Mouse (Mus musculus): ENCODE data around the gene Tefm. TPM values are rescaled to one million over a fixed set of nuclear protein-coding genes. Genes with fewer than 3 reads are reported as not detected.

Tefm gene
- polyA plus RNA-seq, 1 experiment from 2014 or later, result 22.4 TPM

DNA sequence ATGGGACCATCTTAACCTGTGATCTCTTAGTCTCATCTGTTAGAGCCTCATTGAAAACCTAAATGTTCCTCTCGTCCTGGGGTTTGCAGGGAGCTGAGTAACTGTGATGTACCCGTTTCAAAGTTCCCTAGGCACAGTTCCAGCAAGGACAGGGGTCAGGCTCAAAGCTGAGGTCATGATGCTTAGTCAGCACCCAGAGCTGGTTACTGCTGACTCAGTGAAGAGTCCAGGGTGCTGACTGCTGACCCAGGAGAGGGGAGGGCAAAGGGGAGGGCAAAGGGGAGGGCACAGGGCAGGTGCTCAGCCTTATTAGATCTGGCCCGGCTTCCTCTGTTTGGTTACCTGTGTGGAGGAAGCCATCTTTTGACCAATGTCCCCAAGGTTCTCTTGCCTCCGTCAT is 29.9 kb upstream of the Tefm start:
- no peak overlapping the region for H3K4me3 ChIP-seq
- H3K36me3 ChIP-seq, result no peaks in the 10 kb centered on the region
- H3K27me3 ChIP-seq (replicated peaks), result peaks cover 3% of the 10 kb centered on the region; the same call in 1 of the 2 replicates
- no peaks in the 10 kb centered on the region for H3K9me3 ChIP-seq (replicated peaks)
- no peak overlapping the region for H3K9ac ChIP-seq
- H3K4me1 ChIP-seq, result 0 out of 2 replicates have a peak, but pooled peaks cover under 1% of the 10 kb centered on the region
- WGBS (ENCODE audit: insufficient replicate concordance), result 53% methylated on average over 4 of the region's 4 CpGs
- no peak overlapping the region for H3K4me2 ChIP-seq
- ATAC-seq, result peak; percentile 53
- H3K27ac ChIP-seq, result no peak overlapping the region

DNA sequence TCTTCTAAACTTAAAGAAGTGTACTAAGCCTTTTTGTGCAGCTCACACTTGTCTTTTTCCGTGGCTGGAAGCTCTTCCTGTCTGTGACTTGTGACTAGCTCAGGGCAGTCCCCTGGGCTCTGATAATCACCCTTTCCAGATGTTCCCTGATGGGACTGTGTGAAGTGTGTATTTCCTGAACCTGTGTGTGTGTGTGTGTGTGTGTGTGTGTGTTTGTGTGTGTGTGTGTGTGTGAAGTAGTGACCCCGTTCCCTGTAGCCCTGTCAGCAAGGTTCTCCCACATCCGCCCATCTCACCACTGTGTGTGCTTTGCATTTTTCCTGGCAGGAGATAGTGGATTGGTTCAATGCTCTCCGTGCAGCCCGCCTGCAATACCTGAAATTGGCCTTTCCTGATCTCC is 28.4 kb upstream of the Tefm start:
- H3K4me3 ChIP-seq, result no peak overlapping the region
- no peaks in the 10 kb centered on the region; the same call in 1 of the 2 replicates for H3K36me3 ChIP-seq
- H3K9ac ChIP-seq, result no peak overlapping the region
- H3K4me2 ChIP-seq, result no peak overlapping the region
- H3K9me3 ChIP-seq (replicated peaks), result no peaks in the 10 kb centered on the region
- H3K4me1 ChIP-seq, result no peaks in the 10 kb centered on the region
- H3K27ac ChIP-seq, result no peak overlapping the region
- ATAC-seq, result no peak
- peaks cover 5% of the 10 kb centered on the region; the same call in 1 of the 2 replicates for H3K27me3 ChIP-seq (replicated peaks)
- 40% methylated on average over 5 of the region's 5 CpGs for WGBS (ENCODE audit: insufficient replicate concordance)

DNA sequence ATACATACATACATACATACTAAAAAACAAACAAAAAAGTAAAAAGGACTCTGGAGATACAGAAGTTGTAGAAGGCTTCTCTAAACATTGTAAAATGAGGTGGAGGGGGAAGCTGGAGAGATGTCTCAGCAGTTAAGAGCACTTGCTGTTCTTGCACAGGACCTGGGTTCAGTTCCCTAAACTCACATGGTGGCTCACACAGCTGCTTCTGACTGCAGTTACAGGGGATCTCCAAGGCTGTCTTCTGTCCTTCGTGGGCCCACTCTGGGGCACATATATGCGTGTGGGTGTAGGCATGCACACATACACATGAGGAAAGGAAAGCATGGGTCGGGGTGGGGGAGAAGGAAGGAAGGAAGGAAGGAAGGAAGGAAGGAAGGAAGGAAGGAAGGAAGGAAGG is 27.7 kb upstream of the Tefm start:
- no peak overlapping the region for H3K9ac ChIP-seq
- no peak overlapping the region for H3K27ac ChIP-seq
- H3K36me3 ChIP-seq, result no peaks in the 10 kb centered on the region; the same call in 1 of the 2 replicates
- no peak for ATAC-seq
- H3K4me1 ChIP-seq, result no peaks in the 10 kb centered on the region
- WGBS (ENCODE audit: insufficient replicate concordance), result 47% methylated on average over 3 of the region's 3 CpGs
- H3K4me3 ChIP-seq, result no peak overlapping the region
- H3K9me3 ChIP-seq (replicated peaks), result no peaks in the 10 kb centered on the region
- H3K4me2 ChIP-seq, result no peak overlapping the region
- H3K27me3 ChIP-seq (replicated peaks), result peaks cover 7% of the 10 kb centered on the region; the same call in 1 of the 2 replicates

DNA sequence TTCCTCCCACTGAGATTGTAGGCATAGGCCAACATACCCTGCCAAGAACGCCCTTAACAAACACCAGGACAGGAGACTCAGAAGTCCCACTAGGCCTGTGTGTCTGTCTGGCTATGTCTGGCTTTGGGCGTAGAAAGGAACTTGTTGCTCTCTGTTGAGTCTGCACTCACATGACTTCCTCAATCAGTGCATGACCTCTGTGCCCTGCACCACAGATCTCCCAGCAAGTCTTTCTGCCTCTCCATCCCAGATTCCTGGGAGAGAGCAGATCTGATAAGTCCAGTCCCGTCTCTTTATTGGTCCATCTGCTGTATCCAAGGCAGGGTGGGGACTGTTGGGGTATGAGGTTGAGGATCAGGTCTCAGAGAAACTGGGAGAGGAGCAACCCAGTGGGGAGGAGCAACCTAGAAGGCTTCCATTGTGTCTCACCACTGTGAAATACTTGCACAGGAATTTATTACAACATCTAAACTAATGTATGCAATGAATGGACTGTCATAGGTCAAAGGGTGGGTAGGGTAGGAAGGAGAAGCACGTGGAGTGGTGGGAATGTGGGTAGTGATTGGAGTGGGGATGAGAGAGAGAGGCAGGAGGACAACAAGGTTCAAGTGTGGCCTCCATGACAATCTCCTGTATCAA is 26.8 kb upstream of the Tefm start:
- no peak for ATAC-seq

DNA sequence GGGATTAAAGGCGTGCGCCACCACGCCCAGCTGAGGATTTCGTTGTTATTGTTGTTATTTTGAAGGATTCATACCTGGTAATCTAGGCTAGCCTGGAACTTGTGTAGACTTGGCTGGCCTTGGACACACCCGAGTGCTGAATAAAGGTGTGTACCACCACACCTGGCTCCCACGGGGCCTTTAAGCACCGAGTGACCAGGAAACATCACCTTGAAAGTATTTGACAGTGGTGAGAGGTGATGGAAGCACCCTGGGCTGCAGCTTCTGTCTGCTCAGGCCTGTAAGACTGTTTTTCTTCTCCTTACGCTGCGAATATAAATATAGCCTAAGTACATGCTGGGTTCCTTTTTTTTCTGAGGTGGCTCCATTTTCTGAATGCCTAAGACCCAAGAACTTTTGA is 26.1 kb upstream of the Tefm start:
- H3K4me3 ChIP-seq, result no peak overlapping the region
- no peaks in the 10 kb centered on the region for H3K4me1 ChIP-seq
- 77% methylated on average over 9 of the region's 9 CpGs for WGBS (ENCODE audit: insufficient replicate concordance)
- H3K27me3 ChIP-seq (replicated peaks), result peaks cover 5% of the 10 kb centered on the region; the same call in 1 of the 2 replicates
- no peak overlapping the region for H3K27ac ChIP-seq
- H3K9me3 ChIP-seq (replicated peaks), result no peaks in the 10 kb centered on the region
- no peak for ATAC-seq
- H3K4me2 ChIP-seq, result no peak overlapping the region
- no peak overlapping the region for H3K9ac ChIP-seq
- H3K36me3 ChIP-seq, result no peaks in the 10 kb centered on the region; the same call in 1 of the 2 replicates

More for the DNA sequence above, 26.8 kb upstream of the Tefm start:
- Histone ChIP-seq H3K9ac (no peak overlapping the region), H3K4me1 (no peaks in the 10 kb centered on the region), H3K36me3 (no peaks in the 10 kb centered on the region; the same call in 1 of the 2 replicates), H3K4me3 (no peak overlapping the region), H3K27ac (no peak overlapping the region), H3K9me3 (replicated peaks) (no peaks in the 10 kb centered on the region), H3K4me2 (no peak overlapping the region), H3K27me3 (replicated peaks) (peaks cover 7% of the 10 kb centered on the region; the same call in 1 of the 2 replicates)
- WGBS (ENCODE audit: insufficient replicate concordance), result 53% methylated on average over 4 of the region's 4 CpGs

DNA sequence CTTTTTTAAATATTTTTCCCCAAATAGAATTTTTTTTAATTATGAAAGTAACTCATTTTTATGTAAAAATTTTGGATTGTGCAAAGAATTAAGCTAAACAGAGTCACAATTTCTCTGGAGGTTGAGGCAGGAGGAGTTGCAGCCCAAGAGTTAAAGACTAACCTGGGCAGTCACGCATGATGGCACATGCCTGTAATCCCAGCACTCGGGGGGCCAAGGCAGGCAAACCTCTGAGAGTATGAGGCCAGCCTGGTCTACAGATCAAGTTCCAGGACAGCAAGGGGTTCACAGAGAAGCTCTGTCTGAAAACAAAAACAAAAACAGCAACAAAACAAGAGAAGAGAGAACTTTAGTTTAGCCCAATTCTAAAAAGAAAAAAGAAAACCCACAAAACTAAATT is 22.2 kb upstream of the Tefm start:
- H3K9ac ChIP-seq, result no peak overlapping the region
- no peak overlapping the region for H3K4me2 ChIP-seq
- H3K4me1 ChIP-seq, result no peaks in the 10 kb centered on the region
- no peak overlapping the region for H3K27ac ChIP-seq
- no peak for ATAC-seq
- no peaks in the 10 kb centered on the region; the same call in 1 of the 2 replicates for H3K36me3 ChIP-seq
- H3K4me3 ChIP-seq, result no peak overlapping the region
- no peaks in the 10 kb centered on the region for H3K9me3 ChIP-seq (replicated peaks)
- 60% methylated on average over 2 of the region's 2 CpGs for WGBS (ENCODE audit: insufficient replicate concordance)
- H3K27me3 ChIP-seq (replicated peaks), result 0 out of 2 replicates have a peak, but pooled peaks cover 4% of the 10 kb centered on the region

DNA sequence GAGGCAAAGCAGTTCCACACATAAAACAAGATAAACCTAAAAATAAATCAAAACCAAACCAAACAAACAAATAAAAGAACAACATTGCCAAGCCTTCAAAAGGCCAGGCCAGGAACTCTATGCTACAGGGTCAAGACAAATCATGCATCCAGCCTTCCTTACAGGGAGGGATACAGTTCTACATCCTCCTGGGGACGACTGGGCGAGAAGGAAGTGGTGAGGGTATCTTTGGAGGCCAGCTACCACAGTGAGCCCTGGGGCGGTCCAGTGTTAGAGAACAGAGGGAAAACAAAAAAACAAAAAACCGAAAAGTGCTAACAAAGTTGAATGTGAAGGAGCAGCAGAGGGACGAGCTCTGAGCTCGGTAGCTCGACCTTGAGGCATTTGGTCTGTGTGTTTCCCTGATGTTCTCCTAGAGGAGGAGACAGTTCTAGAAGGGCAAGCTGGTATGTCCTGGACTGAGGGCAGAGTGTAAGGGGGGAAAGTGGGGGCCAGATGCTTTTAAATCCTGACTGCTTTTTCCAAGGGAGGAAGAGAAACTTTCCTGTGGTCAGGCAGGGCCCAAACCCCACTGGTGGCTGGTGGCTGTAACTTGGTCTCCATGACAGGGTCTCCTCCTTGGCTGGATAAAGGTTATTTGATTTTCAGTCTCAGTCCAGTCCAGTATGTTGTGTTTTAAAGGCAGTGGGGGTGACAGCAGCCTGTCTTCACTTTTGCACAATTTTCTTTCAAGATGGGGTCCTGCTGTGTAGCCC is 21.6 kb upstream of the Tefm start:
- H3K4me3 ChIP-seq, result no peak overlapping the region
- no peak overlapping the region for H3K27ac ChIP-seq
- no peaks in the 10 kb centered on the region for H3K9me3 ChIP-seq (replicated peaks)
- no peaks in the 10 kb centered on the region for H3K4me1 ChIP-seq
- no peak overlapping the region for H3K4me2 ChIP-seq
- WGBS (ENCODE audit: insufficient replicate concordance), result 23% methylated on average over 7 of the region's 7 CpGs
- ATAC-seq, result no peak
- H3K27me3 ChIP-seq (replicated peaks), result 0 out of 2 replicates have a peak, but pooled peaks cover 4% of the 10 kb centered on the region
- H3K9ac ChIP-seq, result no peak overlapping the region
- H3K36me3 ChIP-seq, result no peaks in the 10 kb centered on the region; the same call in 1 of the 2 replicates

DNA sequence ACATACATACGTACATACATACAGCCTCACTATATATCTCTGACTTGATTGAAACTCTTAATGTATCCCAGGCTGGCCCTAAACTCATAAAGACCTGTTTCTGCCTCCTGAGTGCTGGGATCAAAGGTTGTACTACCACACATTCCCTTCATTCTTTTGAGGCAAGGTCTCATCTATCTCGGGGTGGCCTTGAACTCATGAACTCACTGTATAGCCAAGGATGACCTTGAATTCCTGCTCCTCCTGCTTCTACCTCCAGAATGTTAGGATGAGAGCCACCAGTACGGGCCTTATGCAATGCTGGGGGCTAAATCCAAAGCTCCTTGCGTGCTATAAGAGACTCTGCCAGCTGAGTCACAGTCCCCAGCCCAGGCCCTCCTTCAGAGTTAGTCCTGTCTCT is 19.1 kb upstream of the Tefm start:
- WGBS (ENCODE audit: insufficient replicate concordance), result 69% methylated on average over 4 of the region's 4 CpGs
- no peak for ATAC-seq
- no peaks in the 10 kb centered on the region; the same call in 1 of the 2 replicates for H3K36me3 ChIP-seq
- no peaks in the 10 kb centered on the region for H3K9me3 ChIP-seq (replicated peaks)
- no peak overlapping the region for H3K4me3 ChIP-seq
- no peaks in the 10 kb centered on the region for H3K4me1 ChIP-seq
- H3K4me2 ChIP-seq, result no peak overlapping the region
- H3K9ac ChIP-seq, result no peak overlapping the region
- peaks cover 25% of the 10 kb centered on the region for H3K27me3 ChIP-seq (replicated peaks)
- no peak overlapping the region for H3K27ac ChIP-seq

DNA sequence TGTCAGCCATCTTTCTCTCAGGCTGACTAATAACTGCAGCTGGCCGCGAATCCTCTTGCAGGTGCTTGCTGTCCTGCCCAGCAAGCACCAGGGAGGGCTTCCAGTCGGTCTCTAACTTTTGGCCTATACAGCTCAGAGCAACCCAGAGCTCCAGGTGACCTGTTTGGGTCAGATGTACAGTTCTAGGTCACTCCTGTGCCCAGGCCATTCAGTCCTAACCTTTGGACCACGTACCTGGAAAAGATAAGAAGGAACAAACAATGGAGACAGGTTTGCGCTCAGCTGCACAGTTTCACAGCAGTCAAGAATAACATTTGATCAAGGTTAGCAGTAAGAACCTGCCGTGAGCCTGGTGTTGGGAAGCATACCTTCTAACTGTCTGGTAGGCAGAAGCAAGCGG is 17.0 kb upstream of the Tefm start:
- Histone ChIP-seq H3K27me3 (replicated peaks) (peaks cover 41% of the 10 kb centered on the region), H3K9ac (no peak overlapping the region), H3K4me2 (no peak overlapping the region), H3K36me3 (no peaks in the 10 kb centered on the region), H3K9me3 (replicated peaks) (no peaks in the 10 kb centered on the region), H3K4me3 (no peak overlapping the region), H3K4me1 (peaks cover 7% of the 10 kb centered on the region), H3K27ac (no peak overlapping the region; the same call in 1 of the 2 replicates)
- WGBS (ENCODE audit: insufficient replicate concordance), result 67% methylated on average over 7 of the region's 7 CpGs
- peak; percentile 55 for ATAC-seq

DNA sequence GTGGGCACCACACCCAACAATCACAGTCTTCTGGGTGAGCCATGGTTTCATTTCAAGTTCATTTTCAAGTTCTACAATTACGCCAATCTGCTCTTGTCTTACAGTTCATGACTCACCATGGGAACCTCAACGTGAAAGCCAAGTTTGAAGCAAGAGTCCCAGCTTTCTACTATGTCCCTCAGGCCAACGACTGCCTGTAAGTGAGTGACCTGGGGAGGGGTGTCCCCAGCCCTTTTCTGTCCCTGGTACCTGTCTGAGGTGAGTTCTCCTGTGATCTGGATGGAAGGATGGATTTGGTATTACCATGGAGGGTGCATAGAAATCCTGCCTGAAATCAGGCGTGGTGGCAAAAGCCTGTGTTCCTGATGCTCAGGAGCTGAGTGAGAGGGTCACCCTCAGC is 14.9 kb upstream of the Tefm start:
- Histone ChIP-seq H3K27me3 (replicated peaks) (peaks cover 50% of the 10 kb centered on the region), H3K36me3 (no peaks in the 10 kb centered on the region), H3K4me2 (no peak overlapping the region), H3K27ac (no peak overlapping the region), H3K4me3 (no peak overlapping the region), H3K4me1 (peaks cover 16% of the 10 kb centered on the region), H3K9me3 (replicated peaks) (no peaks in the 10 kb centered on the region), H3K9ac (no peak overlapping the region)
- no peak for ATAC-seq
- 64% methylated on average over 4 of the region's 4 CpGs for WGBS (ENCODE audit: insufficient replicate concordance)

DNA sequence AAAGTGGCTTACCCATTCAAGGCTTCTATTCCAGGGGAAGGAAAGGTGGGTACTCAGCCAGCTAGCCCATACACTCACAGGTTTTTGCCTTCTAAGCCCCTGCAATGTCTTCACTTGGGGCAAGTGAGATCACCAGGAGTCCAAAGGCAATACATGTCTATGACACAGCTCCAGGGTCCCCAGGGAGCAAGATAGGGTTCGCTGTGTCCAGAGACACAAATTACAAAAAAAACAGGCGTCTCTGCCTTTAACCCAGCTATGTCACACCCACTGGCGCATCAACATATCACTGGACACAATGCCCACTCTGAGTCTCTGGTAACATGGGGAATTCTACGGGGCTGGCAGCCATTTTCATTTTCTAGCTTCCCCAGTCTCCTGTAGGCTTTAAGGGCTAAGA is 14.0 kb upstream of the Tefm start:
- WGBS (ENCODE audit: insufficient replicate concordance), result 80% methylated on average over 4 of the region's 4 CpGs
- no peak for ATAC-seq
- Histone ChIP-seq H3K9ac (no peak overlapping the region), H3K4me3 (no peak overlapping the region), H3K27me3 (replicated peaks) (peaks cover 50% of the 10 kb centered on the region), H3K36me3 (no peaks in the 10 kb centered on the region), H3K4me2 (no peak overlapping the region), H3K9me3 (replicated peaks) (no peaks in the 10 kb centered on the region), H3K27ac (no peak overlapping the region), H3K4me1 (peaks cover 16% of the 10 kb centered on the region)

DNA sequence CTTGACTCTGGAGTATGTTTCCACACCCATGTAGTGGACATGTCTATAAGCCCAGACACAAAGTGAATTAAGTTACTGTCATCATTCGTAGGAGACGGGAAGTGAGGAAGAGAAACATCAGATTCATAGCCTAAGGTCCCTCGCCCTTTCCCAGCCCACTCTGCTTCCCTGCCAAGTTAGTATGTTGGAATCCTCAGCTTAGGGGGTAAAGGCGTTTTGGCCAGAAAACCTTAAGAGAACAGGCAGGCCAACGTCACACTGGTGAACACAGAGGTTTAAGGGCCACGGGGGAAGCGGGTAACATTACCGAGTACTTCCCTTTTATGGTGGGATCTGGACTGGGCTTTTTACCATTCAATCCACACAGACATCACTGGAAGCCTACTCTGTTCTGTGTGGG is 13.6 kb upstream of the Tefm start:
- peaks cover 50% of the 10 kb centered on the region for H3K27me3 ChIP-seq (replicated peaks)
- no peak overlapping the region for H3K4me3 ChIP-seq
- WGBS (ENCODE audit: insufficient replicate concordance), result 64% methylated on average over 8 of the region's 8 CpGs
- H3K4me1 ChIP-seq, result peaks cover 16% of the 10 kb centered on the region
- H3K36me3 ChIP-seq, result no peaks in the 10 kb centered on the region
- no peak overlapping the region for H3K27ac ChIP-seq
- H3K9me3 ChIP-seq (replicated peaks), result no peaks in the 10 kb centered on the region
- no peak overlapping the region for H3K4me2 ChIP-seq
- H3K9ac ChIP-seq, result no peak overlapping the region
- ATAC-seq, result no peak

All from liver, embryonic 12.5 days (tissue).